Mouse (Mus musculus) intestine, embryonic 15.5 days (tissue): ENCODE measurements around the gene Gpr12. TPM values are rescaled to one million over a fixed set of nuclear protein-coding genes. Genes with fewer than 3 reads are reported as not detected.
"Not testable (repeated sequence)": the region's sequence is repeated elsewhere in the genome, so short reads cannot be mapped to it uniquely, and the experiment has no call there.

Experiments
- ATAC-seq: fragments of 200-750 bp; cut with Nextera tagmentation; 2 replicates; pipeline ENCODE4 v1.8.0; 2017; ENCODE audit warnings: moderate TSS enrichment, moderate library complexity
- H3K27ac ChIP-seq: fragments of 300-500 bp; sonication (generic); 2 replicates; pipeline ENCODE4 v1.5.1; 2015; ENCODE audit warnings: mild to moderate bottlenecking, inconsistent platforms
- H3K27me3 ChIP-seq: fragments of 300-500 bp; sonication (generic); replicated peaks from 2 replicates; pipeline ENCODE4 v1.6.1; 2015; ENCODE audit warnings: inconsistent platforms
- H3K36me3 ChIP-seq: fragments of 300-500 bp; sonication (generic); 2 replicates; pipeline ENCODE4 v1.6.1; 2015; ENCODE audit warnings: inconsistent platforms
- H3K4me1 ChIP-seq: fragments of 300-500 bp; sonication (generic); replicated peaks from 2 replicates; pipeline ENCODE4 v1.6.1; 2015; ENCODE audit warnings: inconsistent platforms
- H3K4me2 ChIP-seq: fragments of 300-500 bp; sonication (generic); replicated peaks from 2 replicates; pipeline ENCODE4 v1.6.1; 2015; ENCODE audit warnings: mild to moderate bottlenecking, inconsistent platforms
- H3K4me3 ChIP-seq: fragments of 300-500 bp; sonication (generic); replicated peaks from 2 replicates; pipeline ENCODE4 v1.5.1; 2015; ENCODE audit warnings: inconsistent platforms
- H3K9ac ChIP-seq: fragments of 300-500 bp; sonication (generic); 2 replicates; pipeline ENCODE4 v1.6.1; 2015; ENCODE audit warnings: inconsistent platforms
- H3K9me3 ChIP-seq: fragments of 300-500 bp; sonication (generic); 2 replicates; pipeline ENCODE4 v1.6.1; 2016; ENCODE audit warnings: inconsistent platforms
- whole genome bisulfite sequencing: fragments of 180-500 bp; shearing (Covaris S2); methylation state at CpG from one replicate; pipeline ENCODE4 v1.1.7; 2015; 5-methylcytosine and 5-hydroxymethylcytosine counted together
- polyA plus RNA-seq: library from polyadenylated mRNA; unstranded; fragments of >200 nt; fragmentation: Nextera tagmentation; extraction: Ambion mirVana; gene quantifications from 2 replicates; pipeline ENCODE4 v1.2.1, GENCODE M21; 2015

The Gpr12 gene
- polyA plus RNA-seq, 1 experiment from 2014 or later: not detected

DNA sequence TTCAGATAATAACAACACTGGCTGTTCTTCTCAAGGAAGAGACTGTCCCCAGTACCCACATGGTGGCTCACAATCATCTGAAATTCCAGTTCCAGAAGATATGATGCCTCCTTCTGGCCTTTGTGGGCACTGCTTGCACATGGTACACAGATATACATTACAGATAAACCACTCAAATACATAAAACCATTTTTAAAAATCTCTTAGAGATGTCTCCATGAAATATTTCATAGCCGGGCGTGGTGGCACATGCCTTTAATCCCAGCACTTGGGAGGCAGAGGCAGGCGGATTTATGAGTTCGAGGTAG is 12.3 kb downstream of the Gpr12 start:
- 89% methylated on average over 4 of the region's 4 CpGs for WGBS

GRCm38 (mm10) chr5:146571830-146572734 is 13.0 kb downstream of the Gpr12 start:
- not testable (repeated sequence) for H3K9me3 ChIP-seq, H3K9ac ChIP-seq, H3K27ac ChIP-seq, H3K36me3 ChIP-seq, H3K4me1 ChIP-seq, H3K27me3 ChIP-seq, H3K4me3 ChIP-seq, H3K4me2 ChIP-seq
- ATAC-seq: 0 out of 2 replicates have a peak, but pooled peaks have one; percentile 23
- 65% methylated on average over 6 of the region's 6 CpGs for WGBS

More for the DNA sequence above, 12.3 kb downstream of the Gpr12 start:
- not testable (repeated sequence) for H3K36me3 ChIP-seq, H3K9ac ChIP-seq, ATAC-seq, H3K9me3 ChIP-seq, H3K27ac ChIP-seq, H3K27me3 ChIP-seq, H3K4me2 ChIP-seq, H3K4me1 ChIP-seq, H3K4me3 ChIP-seq

DNA sequence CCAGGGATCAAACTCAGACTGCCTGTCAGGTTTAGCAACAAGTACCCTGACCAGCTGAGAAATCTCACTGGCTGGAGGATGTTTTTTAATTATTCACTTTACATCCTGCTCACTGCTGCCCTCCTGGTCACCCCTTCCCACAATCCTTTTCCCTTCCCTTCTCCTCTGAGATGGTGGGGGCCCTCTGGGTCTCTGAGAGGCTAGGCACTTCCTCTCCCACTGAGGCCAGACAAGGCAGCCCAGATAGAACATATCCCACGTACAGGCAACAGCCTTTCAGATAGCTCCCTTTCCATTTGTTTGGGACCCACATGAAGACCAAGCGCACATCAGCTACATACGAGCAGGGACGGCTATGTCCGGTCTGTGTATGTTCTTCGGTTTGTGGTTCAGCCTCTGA is 14.9 kb downstream of the Gpr12 start:
- ATAC-seq: not testable (repeated sequence)
- 79% methylated on average over 6 of the region's 6 CpGs for WGBS

DNA sequence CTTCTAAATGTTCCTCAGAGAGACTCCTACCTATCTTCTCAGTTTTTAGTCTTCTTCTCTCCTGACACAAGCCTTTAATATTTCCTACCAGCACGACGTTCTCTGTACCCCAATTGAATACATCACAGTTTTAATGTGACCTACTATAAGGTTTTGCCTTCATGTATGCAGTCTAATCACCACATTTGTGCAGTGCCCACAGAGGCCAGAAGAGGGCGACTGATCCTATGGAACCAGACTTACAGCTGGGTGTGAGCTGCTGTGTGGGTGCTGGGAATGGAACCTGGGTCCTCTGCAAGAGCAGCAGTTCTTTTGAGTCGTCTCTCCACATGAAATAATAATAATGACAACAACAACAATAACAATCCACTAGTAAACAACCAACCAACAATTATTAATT is 18.0 kb downstream of the Gpr12 start:
- no peak overlapping the region for H3K27ac ChIP-seq
- 62% methylated on average over 4 of the region's 4 CpGs for WGBS
- no peaks in the 10 kb centered on the region for H3K27me3 ChIP-seq
- no peak overlapping the region for H3K4me2 ChIP-seq
- no peaks in the 10 kb centered on the region for H3K9me3 ChIP-seq
- H3K4me1 ChIP-seq: no peaks in the 10 kb centered on the region
- ATAC-seq: no peak
- no peak overlapping the region for H3K4me3 ChIP-seq
- no peaks in the 10 kb centered on the region for H3K36me3 ChIP-seq
- no peak overlapping the region for H3K9ac ChIP-seq

More for the DNA sequence above, 14.9 kb downstream of the Gpr12 start:
- H3K4me2 ChIP-seq, H3K36me3 ChIP-seq, H3K27me3 ChIP-seq, H3K27ac ChIP-seq, H3K9ac ChIP-seq, H3K4me3 ChIP-seq, H3K4me1 ChIP-seq, H3K9me3 ChIP-seq: not testable (repeated sequence)

DNA sequence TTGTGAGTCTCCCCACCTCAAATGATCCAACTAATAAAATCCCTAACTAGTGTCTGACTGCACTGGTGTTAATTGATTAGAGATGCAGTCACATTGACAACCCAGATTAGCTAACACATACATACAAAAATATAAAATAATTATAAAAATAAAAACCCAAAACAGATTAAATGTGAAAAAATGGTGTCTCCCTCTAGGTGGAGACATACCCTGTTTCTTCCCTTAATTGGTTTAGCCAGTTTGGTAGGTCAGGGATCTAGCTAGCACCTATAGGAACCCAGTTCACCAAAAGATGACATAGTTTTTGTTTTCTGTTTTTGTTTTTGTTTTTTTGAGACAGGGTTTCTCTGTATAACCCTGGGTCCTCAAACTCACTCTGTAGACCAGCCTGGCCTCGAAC is 20.8 kb downstream of the Gpr12 start:
- 81% methylated on average over 1 of the region's 1 CpGs for WGBS
- H3K27me3 ChIP-seq: no peaks in the 10 kb centered on the region
- no peak overlapping the region for H3K27ac ChIP-seq
- ATAC-seq: no peak
- no peak overlapping the region for H3K4me2 ChIP-seq
- no peak overlapping the region for H3K9ac ChIP-seq
- no peaks in the 10 kb centered on the region for H3K9me3 ChIP-seq
- no peak overlapping the region for H3K4me3 ChIP-seq
- H3K4me1 ChIP-seq: no peaks in the 10 kb centered on the region
- H3K36me3 ChIP-seq: no peaks in the 10 kb centered on the region

DNA sequence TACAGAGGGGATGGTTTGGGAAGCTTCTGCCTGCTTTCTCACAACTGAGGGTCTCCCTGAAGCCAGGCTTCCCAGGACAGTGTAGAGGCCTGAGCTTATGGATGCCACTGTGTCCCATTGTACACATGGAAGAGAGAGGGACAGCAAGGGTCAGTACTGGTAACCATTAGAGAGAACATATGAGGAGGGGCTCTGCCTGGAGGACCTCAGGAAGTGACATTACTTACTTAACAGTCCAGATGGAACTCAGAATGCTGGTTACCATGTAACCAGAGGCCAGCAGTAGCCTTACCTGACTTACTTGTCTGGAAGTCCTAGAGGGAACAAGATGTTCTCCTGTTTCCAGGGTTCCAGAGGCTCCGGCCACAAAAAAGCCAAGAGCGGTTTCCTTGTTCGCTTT is 29.2 kb downstream of the Gpr12 start, which contains the start of gene Gm3415:
Gene Gm3415 (plus strand): TSS at position 301 of the 400 bp plus-strand sequence.
- not testable (repeated sequence) for H3K27me3 ChIP-seq, H3K9me3 ChIP-seq, H3K4me2 ChIP-seq, ATAC-seq, H3K9ac ChIP-seq, H3K27ac ChIP-seq, H3K4me3 ChIP-seq, H3K36me3 ChIP-seq, H3K4me1 ChIP-seq
- no CpG with 5 or more reads among the region's 3 CpGs for WGBS

- H3K9me3 ChIP-seq, ATAC-seq, H3K27ac ChIP-seq, H3K36me3 ChIP-seq, H3K4me3 ChIP-seq, H3K9ac ChIP-seq, H3K27me3 ChIP-seq, H3K4me2 ChIP-seq, H3K4me1 ChIP-seq: not testable (repeated sequence)
- 95% methylated on average over 3 of the region's 3 CpGs for WGBS
These were observed 47.7 kb downstream of the Gpr12 start, which contains the start of gene Gm3409 for GRCm38 (mm10) chr5:146537347-146537746. Gm3409 (plus strand) TSS chr5:146537647.

Other genes starting within 250 kb of the Gpr12 start
- gene Wasf3, start 200.3 kb downstream of the Gpr12 start, polyA plus RNA-seq: 1.7 and 1.9 TPM in 2 replicates
- not detected in 2 replicates for gene Gm6408, start 103.3 kb downstream of the Gpr12 start, polyA plus RNA-seq
- not detected in 2 replicates for gene Gm6370, start 93.9 kb downstream of the Gpr12 start, polyA plus RNA-seq
- not detected in 2 replicates for gene 4930449I24Rik, start 82.8 kb downstream of the Gpr12 start, polyA plus RNA-seq
- not detected in 2 replicates for gene Gm3402, start 71.1 kb downstream of the Gpr12 start, polyA plus RNA-seq
- not detected in 2 replicates for gene Gm3404, start 59.4 kb downstream of the Gpr12 start, polyA plus RNA-seq
- not detected in 2 replicates for gene Gm3409, start 47.6 kb downstream of the Gpr12 start, polyA plus RNA-seq
- gene Gm3415, start 29.1 kb downstream of the Gpr12 start, polyA plus RNA-seq: not detected in 2 replicates
- 27.9 and 28.7 TPM in 2 replicates for gene Usp12, start 209.8 kb upstream of the Gpr12 start, polyA plus RNA-seq
- gene Rpl21, start 247.7 kb upstream of the Gpr12 start, polyA plus RNA-seq: 548 and 585 TPM in 2 replicates